Mouse (Mus musculus) neural tube, embryonic 10.5 days (tissue): ENCODE measurements around the gene Cysrt1.

ENCODE experiments used
- DNase-seq: peaks from one replicate; pipeline ENCODE4 v3.0.0-alpha.2; 2017; ENCODE audit warnings: low spot score; ENCODE audit errors: extremely low spot score

The Cysrt1 gene

GRCm38 (mm10) chr2:25236614-25237013, 5.6 kb downstream of the Cysrt1 start, which contains the start of gene Rnf224:
Rnf224 (minus strand) TSS chr2:25236787.
- DNase-seq = no peak

GRCm38 (mm10) chr2:25234551-25235220, 7.6 kb downstream of the Cysrt1 start:
- DNase-seq = no peak

DNA sequence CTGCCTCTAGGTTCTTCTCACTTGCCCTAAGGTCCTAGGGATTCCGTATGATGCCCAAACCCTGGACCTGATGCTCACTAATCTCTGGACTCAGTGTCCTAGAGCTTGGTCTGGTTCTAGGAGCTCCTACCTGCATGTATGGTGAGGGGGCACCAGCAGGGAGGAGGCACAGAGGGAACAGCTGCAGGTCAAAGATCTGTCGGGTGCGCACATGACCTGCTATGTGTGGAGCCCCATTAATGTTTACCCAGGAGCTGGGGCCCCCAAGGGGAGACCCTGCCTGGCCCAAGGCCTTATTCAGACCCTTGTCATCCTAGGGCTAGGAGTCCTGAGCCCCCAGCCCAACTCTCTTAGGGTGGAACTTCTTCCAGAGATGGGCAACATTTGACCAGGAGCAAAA, 8.2 kb downstream of the Cysrt1 start, which contains the start of gene Slc34a3:
Gene Slc34a3 (minus strand): TSS at position 315 of the 400 bp plus-strand sequence.
- no peak for DNase-seq

GRCm38 (mm10) chr2:25233421-25233820, 8.8 kb downstream of the Cysrt1 start:
- DNase-seq = no peak

DNA sequence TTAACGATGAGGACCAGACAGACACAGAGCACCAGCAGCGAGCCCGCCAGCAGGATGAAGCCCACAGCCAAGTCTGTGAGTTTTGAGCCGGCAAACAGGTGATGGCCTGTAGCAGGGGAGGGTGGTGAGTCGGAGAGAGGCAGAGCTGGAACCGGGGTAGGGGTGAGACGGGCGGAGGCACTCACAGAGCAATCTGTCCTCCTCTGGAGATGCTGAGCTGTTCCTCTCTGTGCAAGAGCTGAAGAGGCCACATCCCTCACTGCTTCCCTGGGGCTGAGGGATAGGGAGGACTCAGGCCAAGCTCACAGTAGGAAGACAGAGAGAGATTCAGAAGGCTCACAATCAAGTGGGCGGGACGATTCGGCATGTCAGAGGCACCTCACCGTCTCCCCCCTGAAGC, 11.2 kb downstream of the Cysrt1 start:
- no peak for DNase-seq

DNA sequence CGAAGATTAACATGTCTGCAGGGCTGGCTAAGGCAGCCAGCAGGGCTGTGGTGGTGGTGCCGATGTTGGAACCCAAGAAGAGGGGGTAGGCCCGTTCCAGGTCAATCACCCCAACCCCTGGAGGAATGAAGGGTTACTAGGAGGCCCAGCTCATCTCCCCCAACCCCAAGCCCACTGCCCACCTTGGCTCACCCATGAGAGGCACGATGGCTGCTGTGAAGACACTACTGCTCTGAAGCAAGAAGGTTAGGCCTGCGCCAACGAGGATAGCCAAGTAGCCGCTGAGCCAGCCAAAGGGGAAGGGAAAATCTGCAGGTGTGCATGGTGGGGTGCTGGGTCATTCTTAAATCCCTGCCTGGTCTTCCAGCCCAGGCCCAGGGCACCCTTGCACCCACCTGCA, 11.7 kb downstream of the Cysrt1 start:
- no peak for DNase-seq

- no peak for DNase-seq
Observed at GRCm38 (mm10) chr2:25229582-25229981, 12.7 kb downstream of the Cysrt1 start.

DNA sequence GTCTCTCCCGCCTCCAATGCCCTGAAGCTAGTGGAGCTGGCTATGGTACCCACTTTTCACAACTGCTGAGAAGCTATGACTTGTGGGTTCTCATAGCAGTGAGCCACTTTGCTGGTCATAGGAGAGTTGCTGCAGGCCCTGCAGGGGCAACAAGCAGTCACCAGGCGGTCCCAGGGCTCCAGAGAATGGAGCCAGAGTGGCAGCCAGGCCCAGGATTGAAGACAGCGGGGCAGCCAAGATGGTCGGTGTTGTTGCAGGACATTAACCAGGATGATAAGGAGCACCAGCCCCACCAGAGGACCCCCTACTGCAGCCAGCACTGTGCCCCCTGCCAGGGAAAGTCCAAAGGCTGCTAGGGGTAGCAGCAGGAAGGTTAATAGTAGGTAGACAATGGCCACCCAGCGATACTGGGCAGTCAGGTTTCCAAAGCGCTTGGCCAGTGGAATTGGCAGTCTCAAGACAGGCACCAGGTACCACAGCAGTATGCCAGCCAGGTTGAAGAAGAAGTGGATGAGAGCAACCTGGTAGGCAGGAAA, 13.2 kb downstream of the Cysrt1 start:
- DNase-seq = no peak

GRCm38 (mm10) chr2:25228431-25228889, 13.8 kb downstream of the Cysrt1 start:
- DNase-seq = peak; percentile 81

DNA sequence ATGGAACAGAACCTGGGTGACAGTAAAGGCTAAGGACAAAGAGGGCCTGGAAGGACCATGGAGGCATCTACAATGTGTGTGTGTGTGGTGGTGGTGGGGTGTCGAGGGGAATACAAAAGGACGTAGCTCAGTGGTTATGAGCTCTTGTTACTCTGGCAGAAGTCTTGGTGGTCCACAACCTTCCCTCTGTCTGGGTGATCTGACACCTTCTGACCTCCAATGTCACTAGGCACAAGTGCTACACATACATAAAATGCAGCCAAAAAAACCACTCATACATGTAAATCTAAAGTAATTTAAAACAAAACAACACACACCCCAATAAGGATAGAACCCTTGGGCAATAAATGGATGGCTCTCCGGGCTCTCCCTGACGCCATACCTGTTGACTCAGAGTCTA, 14.8 kb downstream of the Cysrt1 start:
- no peak for DNase-seq

GRCm38 (mm10) chr2:25226864-25227263, 15.4 kb downstream of the Cysrt1 start:
- no peak for DNase-seq

- DNase-seq = no peak
Observed at GRCm38 (mm10) chr2:25225811-25226379, 16.4 kb downstream of the Cysrt1 start.

DNA sequence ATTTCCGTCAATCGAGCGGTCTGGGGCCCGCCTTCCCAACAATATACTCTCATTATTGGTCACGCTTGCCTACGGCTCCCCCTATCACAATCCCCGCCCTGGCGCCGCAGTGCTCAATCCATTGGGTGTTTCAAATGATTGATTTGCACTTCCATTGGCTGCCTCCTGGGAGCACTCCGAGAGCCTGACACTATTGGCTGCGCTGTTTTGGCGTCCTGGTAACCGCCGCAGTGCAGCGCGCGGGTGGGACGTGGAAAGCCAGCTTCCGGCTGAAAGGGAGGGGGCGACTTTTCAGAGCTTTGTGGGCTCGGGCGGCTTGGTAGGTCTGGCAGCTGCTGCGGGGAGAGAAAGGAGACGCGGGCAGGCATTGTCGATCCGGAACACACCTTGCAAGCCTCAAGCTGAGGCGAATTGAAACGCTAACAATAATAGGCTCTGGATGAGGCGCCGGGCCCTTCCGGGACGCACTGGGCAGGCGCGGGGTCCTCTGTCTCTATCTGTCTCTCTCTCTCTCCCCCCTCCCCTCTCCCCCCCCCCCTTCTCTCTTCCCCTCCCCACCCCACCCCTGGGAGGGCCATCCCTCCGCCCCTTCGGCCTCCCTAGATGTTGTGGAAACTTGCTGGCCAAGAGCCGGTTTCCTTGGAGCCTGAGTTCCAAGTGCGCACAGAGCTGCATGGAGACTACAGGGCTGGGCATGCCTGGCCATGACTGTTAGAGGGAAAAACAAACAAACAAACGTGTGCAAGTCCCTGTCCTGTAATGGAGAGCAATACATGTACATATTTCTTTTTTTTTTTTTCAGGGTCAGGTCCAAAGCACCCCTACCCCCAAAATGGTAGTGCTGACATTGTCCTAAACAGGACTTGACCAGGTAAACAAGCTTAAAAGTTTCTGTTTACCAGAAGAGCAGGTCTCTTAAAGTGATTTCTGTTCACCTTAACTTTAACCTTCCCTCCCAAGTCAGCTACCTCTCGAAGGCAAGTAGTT, 17.2 kb downstream of the Cysrt1 start:
- peak; percentile 96 for DNase-seq

GRCm38 (mm10) chr2:25224492-25224765, 17.8 kb downstream of the Cysrt1 start, which contains the start of gene Tubb4b:
Tubb4b (minus strand) TSS chr2:25224702.
- DNase-seq = no peak

- DNase-seq = no peak
Observed at GRCm38 (mm10) chr2:25223681-25224491, 18.4 kb downstream of the Cysrt1 start.

DNA sequence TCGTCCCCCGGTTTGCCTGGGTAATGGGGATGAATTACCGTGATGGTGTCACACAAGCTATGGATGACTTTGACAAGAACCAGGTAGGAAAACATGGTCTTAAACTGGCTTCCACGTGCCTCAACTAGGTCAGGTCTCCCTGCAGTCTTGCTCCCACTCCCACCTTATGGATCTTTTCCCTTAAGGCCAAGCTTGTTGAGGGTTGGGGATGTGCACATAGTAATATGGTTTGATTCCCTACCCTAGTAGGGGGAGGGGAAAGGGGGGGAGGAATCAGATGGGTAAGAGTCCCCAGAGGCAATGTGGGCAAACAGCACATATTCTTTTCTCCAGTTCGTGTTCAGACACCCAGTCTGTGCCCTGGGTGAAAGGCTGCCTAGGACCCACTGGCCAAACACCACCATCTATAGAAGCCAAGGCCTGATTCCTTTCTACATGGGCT, 20.9 kb downstream of the Cysrt1 start:
- DNase-seq = no peak

DNA sequence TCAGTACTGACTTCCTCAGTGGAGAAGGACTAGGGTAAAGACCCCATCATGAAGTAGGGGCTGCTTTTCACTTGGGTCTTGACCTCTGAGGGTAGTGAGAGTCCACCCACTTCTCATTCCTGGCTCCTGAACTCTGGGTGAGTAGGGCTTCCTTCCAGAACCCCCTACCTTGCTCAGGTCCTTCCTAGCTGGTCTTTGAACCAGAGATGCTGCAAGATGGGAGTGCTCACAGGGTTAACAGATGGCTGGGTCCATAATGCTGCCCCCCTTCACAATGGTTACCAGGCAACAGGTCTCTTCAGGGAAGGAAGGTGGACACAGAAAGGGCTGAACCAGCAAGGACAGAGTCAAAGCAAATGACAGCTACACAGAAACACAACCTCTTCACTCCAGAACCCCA, 23.8 kb downstream of the Cysrt1 start, which contains the start of gene Fam166a:
Gene Fam166a (plus strand): TSS at position 301 of the 400 bp plus-strand sequence.
- DNase-seq = no peak

DNA sequence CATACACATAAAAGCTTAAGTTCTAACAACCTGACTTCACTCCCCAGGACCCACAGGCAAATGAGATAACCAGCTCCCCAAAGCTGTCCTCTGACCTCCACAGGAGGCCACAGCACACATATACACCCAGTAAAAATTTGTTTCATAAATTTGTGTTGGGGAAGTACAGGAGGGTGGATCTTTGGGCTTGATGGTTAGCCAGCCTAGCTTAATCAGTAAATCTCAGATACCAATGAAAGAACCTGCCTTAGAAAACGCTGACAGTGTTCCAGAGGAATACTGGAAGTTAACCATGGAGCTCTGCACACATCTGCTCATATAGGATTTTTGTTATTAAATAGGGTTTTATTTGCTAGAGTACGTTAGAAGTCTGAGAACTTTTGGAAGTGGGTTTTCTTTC, 24.6 kb downstream of the Cysrt1 start:
- DNase-seq = no peak

GRCm38 (mm10) chr2:25214444-25214843, 27.8 kb downstream of the Cysrt1 start, which contains the start of gene Stpg3:
Stpg3 (minus strand) TSS chr2:25214637.
- DNase-seq = no peak

DNA sequence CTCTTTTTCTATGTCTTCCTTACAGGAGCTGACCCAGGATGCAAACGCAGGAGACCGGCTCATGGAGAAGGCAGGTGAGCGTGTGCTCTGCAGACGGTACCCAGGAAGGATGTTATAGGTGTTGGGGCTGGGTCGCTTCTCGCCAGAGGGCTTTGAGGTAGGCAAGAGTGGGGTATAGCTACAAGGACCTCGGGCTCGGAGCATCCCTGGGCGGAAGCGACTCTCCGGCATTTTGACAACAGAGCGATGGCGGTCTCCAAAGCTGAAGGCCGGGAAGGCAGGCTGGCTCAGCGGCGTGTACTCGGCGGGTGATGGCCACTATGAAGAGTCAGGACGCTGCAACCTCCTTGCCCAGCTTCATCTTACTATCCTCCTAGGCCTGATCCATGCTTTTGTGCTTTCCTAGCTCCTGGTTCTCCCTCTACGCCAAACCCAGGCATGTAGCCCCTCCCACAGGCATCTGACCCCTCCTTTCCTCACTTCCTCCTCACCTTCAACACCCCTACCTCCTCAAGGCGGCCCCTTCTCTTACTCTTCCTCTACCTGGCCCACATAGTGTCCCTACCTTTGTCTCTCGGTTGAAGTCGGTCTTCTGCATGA, 28.9 kb downstream of the Cysrt1 start:
- no peak for DNase-seq
